Mouse (Mus musculus) adipocyte (in vitro differentiated cells): ENCODE data around the gene Anapc2.

Experiments used
- DNase-seq: peaks from one replicate; pipeline ENCODE4 v3.0.0-alpha.2; 2016; ENCODE audit warnings: low spot score

The Anapc2 gene

GRCm38 (mm10) chr2:25271827-25272511, at the start of gene Anapc2, which contains the start of gene Ssna1:
TSS of gene Anapc2 (plus strand) at chr2:25272478.
TSS of gene Ssna1 (minus strand) at chr2:25272438.
- DNase-seq: peak; percentile 94

- peak; percentile 67 for DNase-seq
Observed at GRCm38 (mm10) chr2:25223681-25224491, 48.4 kb upstream of the Anapc2 start.

GRCm38 (mm10) chr2:25224492-25224765, 47.8 kb upstream of the Anapc2 start, which contains the start of gene Tubb4b:
TSS of gene Tubb4b (minus strand) at chr2:25224702.
- no peak for DNase-seq

- DNase-seq: peak; percentile 99
Observed at GRCm38 (mm10) chr2:25224766-25225752, 47.2 kb upstream of the Anapc2 start.

- no peak for DNase-seq
Observed at GRCm38 (mm10) chr2:25225811-25226379, 46.4 kb upstream of the Anapc2 start.

- peak; percentile 62 for DNase-seq
Observed at GRCm38 (mm10) chr2:25226864-25227263, 45.4 kb upstream of the Anapc2 start.

- no peak for DNase-seq
Observed at GRCm38 (mm10) chr2:25227406-25227805, 44.9 kb upstream of the Anapc2 start.

- peak; percentile 92 for DNase-seq
Observed at GRCm38 (mm10) chr2:25228431-25228889, 43.8 kb upstream of the Anapc2 start.

- no peak for DNase-seq
Observed at GRCm38 (mm10) chr2:25228995-25229530, 43.2 kb upstream of the Anapc2 start.

- no peak for DNase-seq
Observed at GRCm38 (mm10) chr2:25229582-25229981, 42.7 kb upstream of the Anapc2 start.

- DNase-seq: no peak
Observed at GRCm38 (mm10) chr2:25230581-25230980, 41.7 kb upstream of the Anapc2 start.

GRCm38 (mm10) chr2:25231038-25231437, 41.2 kb upstream of the Anapc2 start:
- no peak for DNase-seq

GRCm38 (mm10) chr2:25233421-25233820, 38.9 kb upstream of the Anapc2 start:
- DNase-seq: no peak

GRCm38 (mm10) chr2:25234050-25234449, 38.2 kb upstream of the Anapc2 start, which contains the start of gene Slc34a3:
TSS of gene Slc34a3 (minus strand) at chr2:25234364.
- DNase-seq: no peak

- DNase-seq: no peak
Observed at GRCm38 (mm10) chr2:25234551-25235220, 37.6 kb upstream of the Anapc2 start.

- DNase-seq: no peak
Observed at GRCm38 (mm10) chr2:25236614-25237013, 35.7 kb upstream of the Anapc2 start, which contains the start of gene Rnf224. TSS of gene Rnf224 (minus strand) at chr2:25236787.

- no peak for DNase-seq
Observed at GRCm38 (mm10) chr2:25237522-25237921, 34.8 kb upstream of the Anapc2 start.

GRCm38 (mm10) chr2:25238106-25238505, 34.2 kb upstream of the Anapc2 start:
- DNase-seq: no peak

GRCm38 (mm10) chr2:25239766-25240165, 32.5 kb upstream of the Anapc2 start:
- no peak for DNase-seq

- DNase-seq: no peak
Observed at GRCm38 (mm10) chr2:25240310-25240709, 32.0 kb upstream of the Anapc2 start.
